Mouse (Mus musculus): ENCODE results near the gene Sept1.
A peak's percentile ranks its signal among the peaks of the same experiment; 100 is the strongest.
"Not testable (repeated sequence)": the region's sequence is repeated elsewhere in the genome, so short reads cannot be mapped to it uniquely, and the experiment has no call there.

The Sept1 gene

DNA sequence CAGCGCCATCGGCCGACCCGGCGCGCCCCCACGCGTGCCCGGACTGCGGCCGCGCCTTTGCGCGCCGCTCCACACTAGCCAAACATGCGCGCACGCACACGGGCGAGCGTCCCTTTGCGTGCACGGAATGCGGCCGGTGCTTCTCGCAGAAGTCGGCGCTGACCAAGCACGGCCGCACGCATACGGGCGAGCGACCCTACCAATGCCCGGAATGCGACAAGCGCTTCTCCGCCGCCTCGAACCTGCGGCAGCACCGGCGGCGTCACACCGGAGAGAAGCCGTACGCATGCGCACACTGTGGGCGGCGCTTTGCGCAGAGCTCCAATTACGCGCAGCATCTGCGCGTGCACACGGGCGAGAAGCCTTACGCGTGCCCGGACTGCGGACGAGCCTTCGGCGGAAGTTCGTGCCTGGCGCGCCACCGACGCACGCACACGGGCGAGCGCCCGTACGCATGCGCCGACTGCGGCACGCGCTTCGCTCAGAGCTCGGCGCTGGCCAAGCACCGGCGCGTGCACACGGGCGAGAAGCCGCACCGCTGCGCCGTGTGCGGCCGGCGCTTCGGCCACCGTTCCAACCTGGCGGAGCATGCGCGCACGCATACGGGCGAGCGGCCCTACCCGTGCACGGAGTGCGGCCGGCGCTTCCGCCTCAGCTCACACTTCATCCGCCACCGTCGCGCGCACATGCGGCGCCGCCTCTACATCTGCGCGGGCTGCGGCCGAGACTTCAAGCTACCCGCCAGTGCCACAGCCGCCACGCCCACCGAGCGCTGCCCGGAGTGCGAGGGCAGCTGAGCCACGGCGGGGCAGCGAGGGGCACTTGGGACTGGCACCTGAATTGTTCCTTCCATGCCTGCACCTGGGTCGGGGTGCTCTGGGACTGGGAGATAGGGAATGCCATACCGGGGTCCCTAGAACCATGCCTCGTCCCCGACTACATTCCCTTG, 21.2 kb upstream of the Sept1 start:
- peak; percentile 98 for DNase-seq (ENCODE audit: low read depth)

DNA sequence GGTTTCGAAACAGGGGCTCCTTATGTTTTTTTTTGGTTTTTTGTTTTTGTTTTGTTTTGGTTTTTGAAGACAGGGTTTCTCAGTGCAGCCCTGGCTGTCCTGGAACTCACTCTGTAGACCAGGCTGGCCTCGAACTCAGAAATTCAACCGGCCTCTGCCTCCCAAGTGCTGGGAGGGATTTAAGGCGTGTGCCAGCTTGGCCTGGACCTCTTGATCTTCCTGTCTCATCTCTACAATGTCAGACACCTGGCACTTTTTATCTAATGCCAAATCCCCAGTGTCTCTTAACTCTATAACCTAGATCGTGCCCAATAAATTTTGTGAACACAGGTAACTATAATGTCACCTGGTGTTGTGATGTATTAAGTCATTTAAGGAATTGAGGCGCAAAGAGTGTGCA, 20.4 kb upstream of the Sept1 start:
- no peak for DNase-seq (ENCODE audit: low read depth)

DNA sequence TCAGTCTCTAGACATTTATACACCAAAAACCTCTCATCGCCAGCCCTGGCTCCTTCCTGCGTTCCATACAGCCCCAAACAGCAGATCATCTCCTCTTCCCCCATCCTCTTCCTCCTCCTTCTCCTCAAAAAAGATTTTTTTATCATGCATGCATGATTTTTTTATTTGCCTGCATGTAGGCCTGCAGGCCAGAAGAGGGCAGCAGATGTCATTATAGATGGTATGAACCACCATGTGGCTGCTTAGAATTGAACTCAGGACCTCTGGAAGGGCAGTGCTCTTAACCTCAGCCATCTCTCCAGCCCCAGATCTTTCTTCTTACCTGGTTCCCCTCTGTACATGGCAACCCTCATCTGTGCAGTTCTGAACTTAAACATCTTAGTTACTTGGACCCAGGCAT, 19.5 kb upstream of the Sept1 start:
- DNase-seq (ENCODE audit: low read depth) = peak; percentile 80

DNA sequence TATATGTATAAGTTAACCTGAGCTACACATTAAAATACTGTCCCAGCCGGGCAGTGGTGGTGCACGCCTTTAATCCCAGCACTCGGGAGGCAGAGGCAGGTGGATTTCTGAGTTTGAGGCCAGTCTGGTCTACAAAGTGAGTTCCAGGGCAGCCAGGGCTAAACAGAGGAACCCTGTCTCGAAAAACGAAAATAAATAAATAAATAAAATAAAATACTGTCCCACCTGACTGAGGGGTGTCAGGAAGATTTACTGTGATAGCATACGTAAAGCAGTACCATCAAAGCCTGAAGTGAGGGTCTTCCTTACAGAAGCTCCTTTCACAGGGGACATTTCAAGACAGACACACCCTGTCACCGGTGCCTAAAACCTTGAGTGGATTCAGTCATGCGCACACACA, 17.6 kb upstream of the Sept1 start:
- not testable (repeated sequence) for DNase-seq (ENCODE audit: low read depth)

DNA sequence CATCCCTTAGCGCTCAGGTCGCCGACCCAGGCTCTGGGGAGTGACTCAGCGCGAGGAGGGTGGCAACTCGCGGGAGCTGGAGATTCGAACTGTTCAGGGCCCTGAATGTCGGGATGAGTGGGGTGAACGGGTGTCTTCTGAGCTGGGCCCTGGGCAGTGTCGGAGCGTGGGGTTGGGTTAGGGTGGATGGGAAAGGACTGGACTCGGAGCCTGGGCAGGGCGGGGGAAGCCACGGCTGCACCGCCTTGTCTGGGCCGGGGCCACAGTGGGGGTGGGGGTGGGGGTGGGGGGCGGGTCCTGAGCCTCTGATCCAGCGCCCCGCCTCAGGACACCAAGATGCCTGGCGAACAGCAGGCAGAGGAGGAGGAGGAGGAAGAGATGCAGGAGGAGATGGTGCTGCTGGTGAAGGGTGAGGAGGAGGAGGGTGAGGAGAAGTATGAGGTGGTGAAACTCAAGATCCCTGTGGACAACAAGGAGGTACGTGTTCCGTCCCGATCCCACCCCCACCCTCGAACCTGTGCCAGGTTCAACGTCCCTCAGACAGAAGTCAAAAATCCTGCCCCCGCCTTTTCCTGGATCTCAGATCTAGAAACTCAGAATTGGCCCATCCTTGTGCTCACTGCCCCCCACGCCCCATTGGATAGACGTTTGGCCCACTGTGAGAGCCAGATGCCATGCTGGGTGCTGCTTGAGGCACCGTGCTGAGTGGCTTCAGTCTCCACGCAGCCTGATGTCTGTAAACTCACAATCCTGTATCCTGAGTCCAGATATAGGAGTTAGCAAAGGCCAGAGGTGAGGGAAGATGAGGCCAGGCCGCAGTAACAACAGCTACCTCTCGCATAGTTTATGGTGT, 12.0 kb upstream of the Sept1 start:
- DNase-seq (ENCODE audit: low read depth) = no peak

DNA sequence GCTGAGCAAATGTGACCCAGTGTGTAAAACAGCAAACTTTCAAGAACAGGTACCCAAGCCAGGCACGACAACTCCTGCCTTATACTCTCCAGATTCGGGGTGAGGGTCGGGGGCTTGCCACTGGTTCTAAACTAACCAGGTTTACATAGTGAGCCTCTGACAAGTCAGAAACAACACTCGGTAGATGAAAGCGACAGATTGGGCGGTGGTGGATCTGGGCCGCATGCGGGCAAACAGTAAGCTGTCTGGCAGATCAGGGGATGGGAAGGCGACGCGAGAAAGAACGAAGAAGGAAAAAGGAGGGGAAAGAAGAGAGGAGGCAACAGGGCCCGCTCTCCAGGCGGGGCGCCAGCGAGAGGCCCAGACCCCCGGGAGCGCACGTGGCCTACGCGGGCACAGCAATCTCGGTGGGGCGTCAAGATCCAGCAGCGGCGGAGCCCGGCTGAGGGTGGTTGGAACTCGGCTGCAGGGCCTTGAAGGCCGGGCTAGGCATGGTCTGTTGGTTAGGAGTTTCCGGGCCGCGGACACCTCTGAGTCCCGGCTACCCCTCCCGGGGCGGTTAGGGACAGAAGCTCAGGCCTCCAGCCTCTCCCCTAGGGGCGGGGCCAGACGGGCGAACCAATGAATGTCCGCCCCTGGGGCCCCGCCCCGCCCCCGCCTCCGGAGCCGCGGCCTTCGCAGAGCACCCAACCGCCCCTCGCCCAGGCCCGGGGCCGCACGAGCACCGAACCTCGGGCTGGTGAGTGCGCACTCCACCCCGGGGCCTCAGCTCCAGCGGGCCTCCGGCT, 11.1 kb upstream of the Sept1 start, which contains the start of gene Zfp771:
Gene Zfp771 (plus strand): TSS at position 405 of the 788 bp plus-strand sequence.
- peak; percentile 95 for DNase-seq (ENCODE audit: low read depth)

DNA sequence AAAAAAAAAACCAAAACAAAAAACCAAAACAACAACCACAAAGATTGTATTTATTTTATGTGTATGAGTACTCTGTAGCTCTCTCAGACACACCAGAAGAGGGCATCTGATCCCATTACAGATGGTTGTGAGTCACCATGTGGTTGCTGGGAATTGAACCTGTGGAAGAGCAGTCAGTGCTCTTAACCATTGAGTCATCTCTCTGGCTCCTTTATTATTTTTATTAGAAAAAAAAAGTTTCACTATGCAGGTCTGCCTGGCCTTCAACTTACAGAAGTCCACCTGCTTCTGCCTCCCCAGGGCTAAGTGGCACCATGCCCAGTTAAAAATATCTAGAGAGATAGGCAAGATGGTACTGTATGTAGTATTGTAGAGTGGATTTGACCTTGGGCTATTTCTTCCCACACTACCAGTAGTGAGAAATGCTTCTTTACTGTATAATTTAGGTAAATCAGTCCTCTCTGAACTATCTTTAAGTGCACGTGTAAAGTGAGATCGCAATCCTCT, 10.5 kb upstream of the Sept1 start:
- DNase-seq (ENCODE audit: low read depth) = no peak

DNA sequence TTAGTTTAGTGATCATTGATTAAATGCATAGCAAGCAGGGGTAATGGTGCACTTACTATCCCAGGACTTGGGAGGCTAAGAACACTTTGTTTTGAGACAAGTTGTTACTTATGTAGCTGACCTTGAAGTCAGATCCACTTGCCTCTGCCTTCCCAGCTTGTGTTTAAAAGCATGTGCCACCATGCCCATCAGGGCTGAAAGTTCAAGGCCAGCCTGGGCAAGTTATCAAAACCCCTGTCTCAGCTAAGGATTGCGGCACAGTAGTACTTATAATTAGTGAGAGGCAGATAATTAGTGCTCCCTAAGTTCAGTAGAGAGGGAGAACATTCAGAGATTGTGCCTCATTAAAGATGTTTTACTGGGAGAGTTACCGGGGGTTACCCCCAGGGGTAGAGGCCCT, 1.8 kb upstream of the Sept1 start:
- DNase-seq (ENCODE audit: low read depth) = no peak

DNA sequence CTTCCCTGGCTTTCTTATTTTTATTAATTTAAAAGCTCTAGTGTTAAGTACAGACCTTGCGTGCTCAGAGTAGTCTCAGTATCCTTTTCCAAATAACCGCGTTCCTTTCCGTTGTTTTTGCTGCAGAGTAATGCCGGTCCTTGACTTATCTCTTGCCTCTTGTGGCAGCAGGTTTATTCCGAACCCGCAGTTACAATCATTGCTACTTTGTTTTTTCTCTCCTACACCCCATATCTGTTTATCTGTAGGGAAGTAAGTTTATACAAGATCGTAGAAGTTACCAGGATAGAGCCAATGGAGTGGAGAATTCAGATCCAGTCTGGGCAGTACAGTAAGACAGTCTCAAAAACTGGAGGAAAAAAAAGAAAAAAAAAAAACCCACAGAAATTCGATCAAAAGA, 835 bp upstream of the Sept1 start:
- no peak for DNase-seq (ENCODE audit: low read depth)

DNA sequence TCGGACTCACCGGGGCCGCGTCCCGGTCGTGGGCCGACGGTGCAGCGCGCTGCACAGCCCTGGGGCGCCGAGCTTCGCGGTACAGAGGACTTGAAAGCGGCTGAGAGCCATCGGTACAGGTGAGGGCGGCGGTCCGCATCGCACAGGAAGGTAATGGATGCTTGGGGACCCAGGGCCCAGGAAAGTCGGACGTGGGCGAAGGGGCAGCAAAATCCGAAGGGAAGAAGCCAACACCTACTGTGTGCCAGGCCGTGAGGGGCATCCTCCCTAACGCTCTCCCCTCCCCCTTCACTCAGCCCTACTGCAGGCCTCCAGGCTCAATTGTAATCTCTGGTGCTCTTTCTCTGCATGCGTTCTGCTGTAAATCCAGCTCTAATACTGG, 429 bp upstream of the Sept1 start:
- DNase-seq (ENCODE audit: low read depth) = no peak

DNA sequence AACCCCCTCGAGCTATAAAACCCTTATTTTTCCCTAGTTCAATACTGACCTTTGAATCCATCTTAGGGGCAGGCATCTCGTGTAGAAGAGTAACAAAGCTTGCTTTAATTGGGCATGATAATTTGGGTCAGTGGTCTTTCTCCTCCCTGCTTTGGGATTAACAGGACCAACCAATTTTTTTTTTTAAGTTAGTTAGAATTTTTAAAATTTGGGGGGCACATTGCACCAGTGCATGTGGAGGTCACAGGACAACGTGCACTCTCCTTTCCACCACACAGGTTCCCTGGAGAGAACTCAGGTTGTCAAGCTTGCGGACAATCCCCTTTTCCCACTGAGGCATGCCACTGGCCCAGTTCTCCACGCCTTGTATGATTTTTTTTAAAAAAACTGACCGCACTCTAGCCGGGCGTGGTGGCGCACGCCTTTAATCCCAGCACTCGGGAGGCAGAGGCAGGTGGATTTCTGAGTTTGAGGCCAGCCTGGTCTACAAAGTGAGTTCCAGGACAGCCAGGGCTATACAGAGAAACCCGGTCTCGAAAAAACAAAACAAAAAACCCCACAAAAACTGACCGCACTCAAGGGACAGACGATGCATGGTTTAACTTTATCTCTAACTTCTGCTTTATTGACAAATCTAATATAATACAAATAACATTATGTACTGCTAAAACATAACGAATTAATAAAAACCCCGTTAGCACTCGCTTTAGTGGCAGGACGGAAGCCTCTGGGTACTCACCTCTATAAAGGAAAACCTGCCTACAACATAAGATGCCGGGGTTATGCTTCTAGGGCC, 906 bp downstream of the Sept1 start:
- DNase-seq (ENCODE audit: low read depth) = no peak

DNA sequence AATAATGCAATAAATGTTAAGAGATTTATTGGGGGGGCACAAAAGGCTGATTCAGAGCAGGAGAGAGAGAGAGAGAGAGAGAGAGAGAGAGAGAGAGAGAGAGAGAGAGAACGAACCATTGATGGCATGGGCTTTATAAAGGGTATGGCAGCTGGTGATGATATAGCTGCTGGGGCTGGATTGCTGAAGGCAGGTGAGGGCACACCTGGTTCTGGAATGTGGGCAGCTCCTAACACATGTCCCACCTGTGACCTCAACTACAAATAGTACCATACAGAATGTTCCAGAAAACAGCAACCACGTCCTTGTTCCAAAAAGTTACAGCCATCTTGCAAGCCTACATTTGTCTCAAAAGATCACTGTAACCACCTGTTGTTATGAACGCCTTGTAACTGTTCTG, 1.6 kb downstream of the Sept1 start:
- DNase-seq (ENCODE audit: low read depth) = no peak

DNA sequence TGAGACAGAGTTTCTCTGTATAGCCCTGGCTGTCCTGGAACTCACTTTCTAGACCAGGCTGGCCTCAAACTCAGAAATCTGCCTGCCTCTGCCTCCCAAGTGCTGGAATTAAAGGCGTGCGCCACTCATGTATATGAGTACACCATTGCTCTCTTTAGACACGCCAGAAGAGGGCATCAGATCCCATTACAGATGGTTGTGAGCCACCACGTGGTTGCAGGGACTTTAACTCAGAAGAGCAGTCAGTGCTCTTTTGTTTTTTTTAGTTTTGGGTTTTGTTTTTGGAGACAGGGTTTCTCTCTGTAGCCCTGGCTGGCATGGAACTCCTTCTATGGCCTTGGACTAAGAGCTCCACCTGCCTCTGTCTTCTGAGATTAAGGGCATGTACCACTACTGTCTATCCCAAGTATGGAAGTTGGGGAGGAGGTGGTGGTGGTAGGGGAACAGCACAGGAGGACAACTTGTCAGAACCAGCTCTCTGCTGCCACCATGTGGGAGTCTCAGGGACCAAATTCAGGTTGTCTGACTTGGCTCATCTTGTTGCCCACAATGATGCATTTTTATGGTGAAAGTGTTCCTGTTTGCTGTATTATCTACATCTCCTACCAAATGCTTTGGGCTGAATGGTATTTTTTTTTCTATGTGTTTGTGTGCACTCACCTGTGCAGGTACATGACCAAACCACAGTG, 4.2 kb downstream of the Sept1 start:
- DNase-seq (ENCODE audit: low read depth) = peak; percentile 96

DNA sequence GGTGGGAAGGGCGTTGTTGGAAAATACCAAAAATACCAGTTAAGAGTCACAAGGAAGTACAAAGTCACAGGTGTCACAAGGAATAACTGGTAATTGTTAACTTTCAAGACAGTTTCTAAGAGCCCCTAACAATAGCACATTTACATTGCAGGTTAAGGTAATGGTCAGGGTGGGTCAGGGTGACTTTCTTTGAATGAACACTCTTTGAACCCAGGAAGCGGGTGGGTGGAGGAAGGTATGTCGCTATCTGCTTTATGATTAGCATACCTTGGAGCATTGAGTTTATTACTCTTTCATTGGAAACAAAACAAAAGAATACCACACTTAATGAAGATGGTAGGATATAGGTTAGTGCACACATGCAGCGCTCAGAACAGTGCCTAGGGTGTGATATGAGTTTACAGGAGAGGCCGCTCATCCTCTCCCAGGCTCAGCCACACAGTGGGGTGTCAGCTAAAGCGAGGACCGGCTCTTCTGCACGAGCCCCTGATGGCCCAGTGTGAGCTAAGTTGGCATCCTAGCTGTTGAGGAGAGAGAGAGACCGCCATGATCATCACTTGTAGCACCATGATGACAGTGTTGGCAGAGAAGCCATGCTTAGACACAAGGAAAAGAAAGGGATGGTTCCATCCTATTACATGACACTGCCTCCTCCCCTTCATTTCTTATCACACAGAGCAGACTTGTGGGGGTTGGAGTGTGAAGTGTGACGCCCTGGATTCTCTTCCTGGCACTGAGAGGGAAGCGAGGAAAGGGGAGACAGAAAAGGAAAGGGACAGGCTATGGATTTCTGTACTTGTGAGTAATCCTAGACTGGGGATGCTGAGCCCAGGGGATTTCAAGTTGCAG, 7.6 kb downstream of the Sept1 start:
- DNase-seq (ENCODE audit: low read depth) = no peak

DNA sequence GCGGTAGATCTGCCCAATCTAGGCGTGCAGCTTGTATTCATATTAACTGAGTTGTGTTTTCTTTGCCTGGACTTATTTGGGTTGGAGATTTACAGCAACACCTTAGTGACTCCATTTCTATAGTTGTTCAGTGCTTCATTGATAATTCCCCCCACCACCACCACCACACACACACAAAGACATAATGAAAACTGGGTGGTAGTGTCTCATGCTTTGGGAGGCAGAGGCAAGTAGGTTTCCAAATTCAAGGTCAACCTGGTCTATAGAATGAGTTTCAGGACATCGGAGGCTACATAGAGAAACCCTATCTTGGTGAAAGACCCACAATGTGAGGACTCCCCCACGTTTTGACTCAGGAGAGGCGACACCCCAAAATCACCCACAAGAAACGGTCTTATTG, 8.3 kb downstream of the Sept1 start:
- DNase-seq (ENCODE audit: low read depth) = no peak

DNA sequence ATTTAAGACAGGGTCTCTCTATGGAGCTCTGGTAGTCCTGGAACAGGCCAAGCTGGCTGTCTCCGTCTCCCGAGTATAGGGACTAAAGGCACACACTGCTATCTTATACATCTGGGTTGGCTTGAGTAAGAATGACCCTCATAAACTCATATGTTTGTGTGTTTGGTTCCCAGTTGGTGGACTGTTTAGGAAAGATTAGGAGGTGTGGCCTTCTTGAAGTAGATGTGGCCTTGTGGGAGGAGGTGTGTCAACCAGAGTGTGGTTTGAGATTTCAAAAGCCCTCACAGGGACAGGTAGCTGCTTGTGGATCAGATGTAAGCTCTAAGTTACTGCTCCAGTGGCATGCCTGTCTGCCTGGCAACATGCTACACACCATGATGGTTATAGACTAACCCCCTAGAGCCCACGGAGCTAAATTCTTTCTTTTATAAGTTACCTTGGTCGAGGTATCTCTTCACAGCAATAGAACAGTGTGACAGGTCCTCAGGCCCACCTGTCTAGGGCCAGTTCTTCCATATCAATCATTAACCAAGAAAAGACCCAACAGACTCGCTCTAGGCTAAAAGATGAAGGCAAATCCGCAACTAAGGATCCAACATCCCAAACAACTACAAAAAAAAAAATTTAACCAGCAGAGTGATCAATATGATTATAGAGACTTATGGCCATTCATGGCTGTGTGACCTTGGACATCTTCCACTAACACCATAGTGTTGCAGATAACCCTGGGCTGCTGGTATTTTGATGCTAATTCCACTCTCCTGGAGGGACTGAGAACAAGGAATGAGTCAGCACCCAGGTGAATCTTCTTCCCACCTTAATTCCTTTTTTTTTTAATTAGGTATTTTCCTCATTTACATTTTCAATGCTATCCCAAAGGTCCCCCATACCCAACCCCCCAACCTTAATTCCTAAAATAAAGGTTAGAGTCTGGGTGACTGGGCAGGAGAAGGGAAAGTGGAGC, 9.1 kb downstream of the Sept1 start:
- no peak for DNase-seq (ENCODE audit: low read depth)

DNA sequence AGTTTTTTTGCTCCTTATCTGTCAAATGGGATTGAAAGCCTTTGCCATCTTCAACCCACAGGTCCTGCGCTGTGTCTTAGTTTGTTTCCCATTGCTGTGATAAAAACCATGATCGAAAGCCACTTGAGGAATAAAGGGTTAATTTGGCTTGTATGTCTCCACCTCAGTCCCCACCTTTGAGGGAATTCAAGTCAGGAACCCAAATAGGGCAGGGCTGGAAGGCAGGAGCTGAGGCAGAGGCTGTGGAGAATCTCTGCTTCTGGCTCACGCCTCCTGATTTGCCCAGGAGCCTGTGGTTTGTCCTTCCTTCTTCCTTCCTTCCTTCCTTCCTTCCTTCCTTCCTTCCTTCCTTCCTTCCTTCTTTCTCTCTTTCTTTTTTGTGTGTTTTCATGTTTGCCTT, 9.8 kb downstream of the Sept1 start:
- no peak for DNase-seq (ENCODE audit: low read depth)

DNA sequence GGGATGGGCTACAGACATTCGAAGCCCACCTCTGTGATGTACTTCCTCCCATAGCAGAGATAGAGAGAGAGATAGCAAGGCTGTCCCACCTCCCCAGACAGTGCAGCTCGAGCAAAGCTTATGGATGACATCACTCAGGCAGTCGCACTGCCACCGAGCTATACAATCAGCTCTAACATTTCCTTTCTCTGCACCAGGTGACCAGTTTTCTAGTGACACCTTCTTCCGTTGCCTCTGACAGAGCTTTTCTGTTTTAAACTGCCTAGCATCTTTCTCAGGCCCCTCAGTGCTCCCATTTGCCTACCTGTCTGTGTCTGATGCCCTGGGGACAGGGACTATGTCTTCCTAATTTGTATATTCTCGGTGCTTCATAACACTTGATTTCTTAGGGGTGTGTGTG, 12.5 kb downstream of the Sept1 start:
- DNase-seq (ENCODE audit: low read depth) = peak; percentile 76

Data from induced T-regulatory cell, adult 2 months (primary cell).